Mouse (Mus musculus): ENCODE results near the gene Slamf6. TPM values are rescaled to one million over a fixed set of nuclear protein-coding genes. Genes with fewer than 3 reads are reported as not detected.
A peak's percentile ranks its signal among the peaks of the same experiment; 100 is the strongest.

The Slamf6 gene
- total RNA-seq, 4 experiments from 2014 or later = 0.19 to 0.46 TPM; not detected in 2

DNA sequence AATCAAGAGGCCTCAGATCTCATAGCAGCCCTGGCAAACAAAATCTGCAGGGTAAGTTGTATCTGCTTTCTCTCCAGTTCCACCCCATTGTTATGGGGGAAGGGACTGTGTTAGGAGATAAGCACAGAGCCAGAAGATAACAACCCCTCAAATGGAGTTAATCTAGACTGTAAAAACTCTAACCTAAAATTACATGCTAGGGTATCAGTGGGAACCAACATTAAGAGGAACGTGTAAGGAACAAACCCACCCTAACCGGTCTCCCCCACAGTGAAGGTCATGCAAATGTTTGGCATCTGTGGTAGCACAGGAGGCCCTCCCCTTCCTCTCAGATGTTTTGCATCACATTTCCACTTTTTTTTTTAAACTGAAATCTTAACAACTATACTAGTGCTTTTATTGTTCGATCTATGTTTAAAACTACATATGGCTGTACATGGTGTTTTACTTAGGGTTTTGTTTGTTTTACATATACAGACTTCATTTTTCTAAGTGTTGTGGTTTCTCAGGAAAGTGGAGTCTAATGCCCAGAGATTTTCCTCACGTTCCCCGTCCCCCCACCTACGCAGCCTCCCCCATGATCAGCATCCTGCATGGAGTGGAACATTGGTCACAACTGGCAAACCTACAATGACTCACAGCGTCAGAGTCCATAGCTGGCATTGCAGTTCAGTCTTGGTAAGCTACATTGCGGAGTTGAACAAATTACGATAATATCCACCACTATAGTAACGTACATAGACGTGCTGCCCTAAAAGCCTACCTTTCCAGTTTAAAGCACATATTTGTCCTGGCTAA lies 77.8 kb downstream of the Slamf6 start:
- DNase-seq (ENCODE audit: low spot score) = no peak

DNA sequence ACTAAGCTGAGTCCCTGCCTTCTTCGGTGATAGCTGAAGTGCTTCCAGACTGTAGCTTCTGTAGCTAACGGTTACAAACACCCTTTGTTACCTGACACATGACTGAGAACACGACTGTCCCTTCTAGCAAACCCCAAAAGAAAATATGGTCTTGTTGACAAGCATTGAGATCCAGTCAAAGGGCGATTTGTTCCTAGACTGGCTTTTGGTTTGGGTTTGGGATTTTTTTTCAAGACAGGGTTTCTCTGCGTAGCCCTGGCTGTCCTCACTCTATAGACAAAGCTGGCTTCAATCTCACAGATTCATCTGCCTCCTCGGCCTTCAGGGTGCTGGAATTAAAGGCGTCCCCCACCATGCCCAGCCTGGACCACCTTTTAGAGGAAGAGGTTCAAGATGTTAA lies 79.4 kb downstream of the Slamf6 start:
- DNase-seq (ENCODE audit: low spot score) = no peak

DNA sequence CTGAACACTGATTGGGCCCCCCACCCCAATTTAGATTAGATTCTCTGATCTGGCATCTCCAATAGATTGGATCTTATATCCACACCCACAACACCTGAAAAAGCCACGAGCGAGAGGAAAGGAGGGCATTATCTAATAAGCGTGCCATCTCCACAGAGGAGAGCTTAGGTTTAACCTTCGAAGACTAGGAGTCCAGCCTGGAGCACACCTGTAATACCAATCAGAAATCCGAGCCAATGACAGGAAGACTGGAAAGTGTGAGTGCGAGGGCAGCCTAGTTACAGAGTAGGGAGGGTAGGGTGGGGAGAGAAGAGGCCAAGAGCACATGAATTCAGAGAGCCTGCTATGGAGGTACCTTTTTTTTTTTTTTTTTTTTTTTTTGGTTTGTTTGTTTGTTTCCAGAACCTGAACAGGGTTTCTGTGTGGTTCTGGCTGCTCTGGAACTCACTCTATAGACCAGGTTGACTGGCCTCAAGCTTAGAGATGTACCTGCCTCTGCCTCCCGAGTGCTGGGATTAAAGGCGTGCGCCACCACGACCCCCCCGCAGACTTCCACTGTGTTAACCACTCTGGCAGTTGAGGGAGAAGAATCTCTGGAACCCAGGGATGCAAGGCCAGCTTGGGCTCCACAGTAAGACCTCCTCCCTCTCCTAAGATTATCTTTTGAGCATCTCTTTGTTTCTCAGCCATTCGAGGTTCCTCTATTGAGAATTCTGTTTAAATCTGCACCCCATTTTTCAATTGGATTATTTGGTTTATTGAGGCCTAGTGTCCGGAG lies 81.7 kb downstream of the Slamf6 start:
- no peak for DNase-seq (ENCODE audit: low spot score)

DNA sequence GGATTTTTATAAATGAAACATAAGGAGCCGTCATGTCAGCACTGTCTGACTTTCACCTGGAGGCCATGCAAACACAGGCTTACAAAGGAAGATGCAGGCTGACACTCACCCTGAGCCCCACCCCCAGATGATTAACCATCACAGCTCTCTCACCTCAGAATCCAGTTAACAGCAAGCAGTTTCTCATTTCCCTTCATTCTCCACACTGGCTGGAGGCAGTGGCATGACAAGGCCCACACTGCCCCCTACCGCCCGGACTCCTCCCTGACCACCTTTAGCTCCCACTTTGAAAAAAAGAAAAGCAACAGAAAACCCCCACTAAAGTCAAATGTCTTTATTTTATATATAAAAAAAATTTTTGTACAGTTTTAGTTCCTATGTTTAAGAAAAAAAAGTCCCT lies 83.3 kb downstream of the Slamf6 start:
- peak; percentile 40 for DNase-seq (ENCODE audit: low spot score)

DNA sequence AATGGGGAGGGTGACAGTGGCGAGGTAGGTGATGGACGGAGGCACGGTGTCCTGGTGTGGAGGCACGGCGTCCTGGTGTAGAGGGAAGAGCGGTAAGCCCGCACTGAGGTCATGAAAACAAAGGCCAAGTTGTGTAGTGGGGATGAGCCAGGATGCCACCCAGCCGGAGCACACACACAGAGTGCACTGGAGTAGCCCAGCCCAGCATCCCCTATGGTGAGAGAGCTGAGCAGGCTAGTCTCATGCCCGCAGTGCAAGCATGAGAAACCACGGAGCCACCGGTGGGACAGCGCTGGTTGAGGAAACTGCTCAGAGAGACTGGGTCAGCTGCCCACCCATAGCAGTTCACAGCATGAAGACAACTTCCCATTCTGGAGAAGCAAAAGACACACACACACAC lies 84.3 kb downstream of the Slamf6 start:
- no peak for DNase-seq (ENCODE audit: low spot score)

Other genes with a start within 250 kb of the Slamf6 start
- gene Cd48, start 235.5 kb upstream of the Slamf6 start, total RNA-seq (2022) = 1 to 10 TPM; 1.1 to 2.7 (median 1.6) TPM
- gene Slamf1, start 150.4 kb upstream of the Slamf6 start, total RNA-seq (2022) = 1 to 10 TPM in 1 of 4 experiments, under 1 TPM in 3; 0.41 to 1.4 (median 0.61) TPM
- 1 to 10 TPM; 1.3 to 3.4 (median 2.5) TPM for gene Cd84, start 77.8 kb upstream of the Slamf6 start, total RNA-seq (2022)
- gene Gm10521, start 21.9 kb upstream of the Slamf6 start, total RNA-seq (2022) = under 1 TPM; 0.11 to 0.25 (median 0.21) TPM
- 1 to 10 TPM in 2 of 4 experiments, under 1 TPM in 2; 0.86 to 1.7 (median 1.1) TPM for gene Vangl2, start 110.9 kb downstream of the Slamf6 start, total RNA-seq (2022)
- gene Nhlh1, start 140.1 kb downstream of the Slamf6 start, total RNA-seq (2022) = not detected
- gene Copa, start 165.0 kb downstream of the Slamf6 start, total RNA-seq (2022) = 100 to 1,000 TPM; 103 to 115 (median 113) TPM
- gene Ncstn, start 165.3 kb downstream of the Slamf6 start, total RNA-seq (2022) = 10 to 100 TPM; 42.1 to 47.9 (median 44.0) TPM
- 100 to 1,000 TPM; 108 to 144 (median 125) TPM for gene Pex19, start 209.2 kb downstream of the Slamf6 start, total RNA-seq (2022)
- 100 to 1,000 TPM; 120 to 132 (median 125) TPM for gene Dcaf8, start 230.6 kb downstream of the Slamf6 start, total RNA-seq (2022)

All from heart, adult 8-10 months (tissue).